Mouse (Mus musculus): ENCODE data around the gene Gm20388. TPM values are rescaled to one million over a fixed set of nuclear protein-coding genes. Genes with fewer than 3 reads are reported as not detected.

The Gm20388 gene
- total and polyA plus RNA-seq, 3 experiments, result 0.02 to 0.05 TPM; not detected in 1

- Histone ChIP-seq H3K4me3 (ENCODE audit: low read depth, low read length) (no peak overlapping the region), H3K27me3 (ENCODE audit: insufficient read depth, low read length) (peaks cover 74% of the 10 kb centered on the region), H3K9me3 (replicated peaks) (no peaks in the 10 kb centered on the region), H3K36me3 (replicated peaks) (no peaks in the 10 kb centered on the region), H3K4me1 (ENCODE audit: insufficient read depth, low read depth, low read length) (peaks cover 5% of the 10 kb centered on the region; the same call in 1 of the 2 replicates)
- TF ChIP-seq CTCF (IDR thresholded peaks at IDR 0.05; ENCODE audit: low read depth, low read length), result no peak
- TF ChIP-seq GATA2 (IDR thresholded peaks at IDR 0.05; ENCODE audit: borderline replicate concordance, low read depth, low read length), result no peak
- no peak for TF ChIP-seq GATA1 (IDR thresholded peaks at IDR 0.05; ENCODE audit: borderline replicate concordance, low read length)
- no peak for TF ChIP-seq POLR2AphosphoS5 (IDR thresholded peaks at IDR 0.05; ENCODE audit: insufficient replicate concordance, low read depth, low read length)
- TF ChIP-seq TAL1 (conservative IDR thresholded peaks at IDR 0.05; ENCODE audit: low read depth, low read length), result no peak
- no peak for ATAC-seq (ENCODE audit: extremely low read depth, insufficient number of reproducible peaks, low FRiP score, poor library complexity, severe bottlenecking)
- DNase-seq (ENCODE audit: low spot score), result no peak
Observed at GRCm38 (mm10) chr8:123156070-123156773, 3245.6 kb downstream of the Gm20388 start.

GRCm38 (mm10) chr8:123157888-123158465 lies 3247.3 kb downstream of the Gm20388 start, which contains the start of gene Sult5a1:
TSS of gene Sult5a1 (minus strand) at chr8:123158315.
- Histone ChIP-seq H3K4me1 (ENCODE audit: insufficient read depth, low read depth, low read length) (peaks cover 9% of the 10 kb centered on the region), H3K4me3 (ENCODE audit: low read depth, low read length) (no peak within 1 kb of the TSS), H3K27me3 (ENCODE audit: insufficient read depth, low read length) (peaks cover 72% of the 10 kb centered on the region), H3K36me3 (replicated peaks) (no peaks in the 10 kb centered on the region), H3K9me3 (replicated peaks) (no peaks in the 10 kb centered on the region)
- ATAC-seq (ENCODE audit: extremely low read depth, insufficient number of reproducible peaks, low FRiP score, poor library complexity, severe bottlenecking) (no peak), DNase-seq (ENCODE audit: low spot score) (no peak)
- TF ChIP-seq CTCF (IDR thresholded peaks at IDR 0.05; ENCODE audit: low read depth, low read length) (no peak), TAL1 (conservative IDR thresholded peaks at IDR 0.05; ENCODE audit: low read depth, low read length) (no peak), POLR2AphosphoS5 (IDR thresholded peaks at IDR 0.05; ENCODE audit: insufficient replicate concordance, low read depth, low read length) (no peak), GATA2 (IDR thresholded peaks at IDR 0.05; ENCODE audit: borderline replicate concordance, low read depth, low read length) (no peak), GATA1 (IDR thresholded peaks at IDR 0.05; ENCODE audit: borderline replicate concordance, low read length) (no peak)

- Histone ChIP-seq H3K4me1 (ENCODE audit: insufficient read depth, low read depth, low read length) (no peaks in the 10 kb centered on the region), H3K9me3 (replicated peaks) (peaks cover 20% of the 10 kb centered on the region), H3K4me3 (ENCODE audit: low read depth, low read length) (no peak overlapping the region), H3K27me3 (ENCODE audit: insufficient read depth, low read length) (peaks cover 64% of the 10 kb centered on the region), H3K36me3 (replicated peaks) (no peaks in the 10 kb centered on the region)
- TF ChIP-seq GATA2 (IDR thresholded peaks at IDR 0.05; ENCODE audit: borderline replicate concordance, low read depth, low read length), result no peak
- TF ChIP-seq TAL1 (conservative IDR thresholded peaks at IDR 0.05; ENCODE audit: low read depth, low read length), result no peak
- TF ChIP-seq CTCF (IDR thresholded peaks at IDR 0.05; ENCODE audit: low read depth, low read length), result no peak
- TF ChIP-seq POLR2AphosphoS5 (IDR thresholded peaks at IDR 0.05; ENCODE audit: insufficient replicate concordance, low read depth, low read length), result no peak
- TF ChIP-seq GATA1 (IDR thresholded peaks at IDR 0.05; ENCODE audit: borderline replicate concordance, low read length), result no peak
- ATAC-seq (ENCODE audit: extremely low read depth, insufficient number of reproducible peaks, low FRiP score, poor library complexity, severe bottlenecking), result no peak
- DNase-seq (ENCODE audit: low spot score), result no peak
Observed at GRCm38 (mm10) chr8:123181391-123181790, 3270.8 kb downstream of the Gm20388 start.

GRCm38 (mm10) chr8:123185566-123186409 lies 3275.1 kb downstream of the Gm20388 start, which contains the start of gene Dpep1:
TSS of gene Dpep1 (plus strand) at chr8:123186242.
- no peak for ATAC-seq (ENCODE audit: extremely low read depth, insufficient number of reproducible peaks, low FRiP score, poor library complexity, severe bottlenecking)
- no peak for TF ChIP-seq CTCF (IDR thresholded peaks at IDR 0.05; ENCODE audit: low read depth, low read length)
- TF ChIP-seq TAL1 (conservative IDR thresholded peaks at IDR 0.05; ENCODE audit: low read depth, low read length), result no peak
- TF ChIP-seq POLR2AphosphoS5 (IDR thresholded peaks at IDR 0.05; ENCODE audit: insufficient replicate concordance, low read depth, low read length), result no peak
- TF ChIP-seq GATA1 (IDR thresholded peaks at IDR 0.05; ENCODE audit: borderline replicate concordance, low read length), result no peak
- TF ChIP-seq GATA2 (IDR thresholded peaks at IDR 0.05; ENCODE audit: borderline replicate concordance, low read depth, low read length), result no peak
- H3K4me3 ChIP-seq (ENCODE audit: low read depth, low read length), result no peak within 1 kb of the TSS
- peaks cover 78% of the 10 kb centered on the region for H3K27me3 ChIP-seq (ENCODE audit: insufficient read depth, low read length)
- DNase-seq (ENCODE audit: low spot score), result no peak
- H3K9me3 ChIP-seq (replicated peaks), result no peaks in the 10 kb centered on the region
- no peaks in the 10 kb centered on the region for H3K36me3 ChIP-seq (replicated peaks)
- peaks cover 18% of the 10 kb centered on the region for H3K4me1 ChIP-seq (ENCODE audit: insufficient read depth, low read depth, low read length)

- Histone ChIP-seq H3K36me3 (replicated peaks) (no peaks in the 10 kb centered on the region), H3K4me3 (ENCODE audit: low read depth, low read length) (no peak overlapping the region), H3K4me1 (ENCODE audit: insufficient read depth, low read depth, low read length) (peaks cover 24% of the 10 kb centered on the region), H3K9me3 (replicated peaks) (no peaks in the 10 kb centered on the region), H3K27me3 (ENCODE audit: insufficient read depth, low read length) (peaks cover 73% of the 10 kb centered on the region)
- ATAC-seq (ENCODE audit: extremely low read depth, insufficient number of reproducible peaks, low FRiP score, poor library complexity, severe bottlenecking) (no peak), DNase-seq (ENCODE audit: low spot score) (no peak)
- TF ChIP-seq GATA2 (IDR thresholded peaks at IDR 0.05; ENCODE audit: borderline replicate concordance, low read depth, low read length) (no peak), CTCF (IDR thresholded peaks at IDR 0.05; ENCODE audit: low read depth, low read length) (no peak), TAL1 (conservative IDR thresholded peaks at IDR 0.05; ENCODE audit: low read depth, low read length) (no peak), GATA1 (IDR thresholded peaks at IDR 0.05; ENCODE audit: borderline replicate concordance, low read length) (no peak), POLR2AphosphoS5 (IDR thresholded peaks at IDR 0.05; ENCODE audit: insufficient replicate concordance, low read depth, low read length) (no peak)
Observed at GRCm38 (mm10) chr8:123188006-123188405, 3277.4 kb downstream of the Gm20388 start.

Data from G1E (cell line).